Mouse (Mus musculus) midbrain, embryonic 10.5 days (tissue): ENCODE results near the gene Il18. TPM values are rescaled to one million over a fixed set of nuclear protein-coding genes. Genes with fewer than 3 reads are reported as not detected.

ENCODE experiments used
- DNase-seq: peaks from one replicate; pipeline ENCODE4 v3.0.0-alpha.2; 2017; ENCODE audit warnings: low spot score
- H3K27ac ChIP-seq: fragments of 300-500 bp; sonication (generic); replicated peaks from 2 replicates; pipeline ENCODE4 v1.5.1; 2016; ENCODE audit warnings: mild to moderate bottlenecking
- H3K27me3 ChIP-seq: fragments of 300-500 bp; sonication (generic); 2 replicates; pipeline ENCODE4 v1.6.1; 2016; ENCODE audit warnings: low read depth, mild to moderate bottlenecking; ENCODE audit not compliant: poor library complexity, severe bottlenecking
- H3K36me3 ChIP-seq: fragments of 300-500 bp; sonication (generic); 2 replicates; pipeline ENCODE4 v1.6.1; 2016; ENCODE audit warnings: mild to moderate bottlenecking, moderate library complexity
- H3K4me1 ChIP-seq: fragments of 300-500 bp; sonication (generic); 2 replicates; pipeline ENCODE4 v1.6.1; 2016
- H3K4me3 ChIP-seq: fragments of 300-500 bp; sonication (generic); 2 replicates; pipeline ENCODE4 v1.5.1; 2016; ENCODE audit warnings: mild to moderate bottlenecking, moderate library complexity
- H3K9me3 ChIP-seq: fragments of 300-500 bp; sonication (generic); replicated peaks from 2 replicates; pipeline ENCODE4 v1.6.1; 2016; ENCODE audit warnings: mild to moderate bottlenecking
- WGBS: fragments of 180-500 bp; shearing (Covaris S2); methylation state at CpG from one replicate; pipeline ENCODE4 v1.1.7; 2016; 5-methylcytosine and 5-hydroxymethylcytosine counted together
- polyA plus RNA-seq: library from polyadenylated mRNA; unstranded; fragments of >200 nt; fragmentation: Nextera tagmentation; extraction: Ambion mirVana; gene quantifications from 2 replicates; pipeline ENCODE4 v1.2.1, GENCODE M21; 2016

Gene Il18
- polyA plus RNA-seq, result 8.9 and 14.6 TPM in 2 replicates

DNA sequence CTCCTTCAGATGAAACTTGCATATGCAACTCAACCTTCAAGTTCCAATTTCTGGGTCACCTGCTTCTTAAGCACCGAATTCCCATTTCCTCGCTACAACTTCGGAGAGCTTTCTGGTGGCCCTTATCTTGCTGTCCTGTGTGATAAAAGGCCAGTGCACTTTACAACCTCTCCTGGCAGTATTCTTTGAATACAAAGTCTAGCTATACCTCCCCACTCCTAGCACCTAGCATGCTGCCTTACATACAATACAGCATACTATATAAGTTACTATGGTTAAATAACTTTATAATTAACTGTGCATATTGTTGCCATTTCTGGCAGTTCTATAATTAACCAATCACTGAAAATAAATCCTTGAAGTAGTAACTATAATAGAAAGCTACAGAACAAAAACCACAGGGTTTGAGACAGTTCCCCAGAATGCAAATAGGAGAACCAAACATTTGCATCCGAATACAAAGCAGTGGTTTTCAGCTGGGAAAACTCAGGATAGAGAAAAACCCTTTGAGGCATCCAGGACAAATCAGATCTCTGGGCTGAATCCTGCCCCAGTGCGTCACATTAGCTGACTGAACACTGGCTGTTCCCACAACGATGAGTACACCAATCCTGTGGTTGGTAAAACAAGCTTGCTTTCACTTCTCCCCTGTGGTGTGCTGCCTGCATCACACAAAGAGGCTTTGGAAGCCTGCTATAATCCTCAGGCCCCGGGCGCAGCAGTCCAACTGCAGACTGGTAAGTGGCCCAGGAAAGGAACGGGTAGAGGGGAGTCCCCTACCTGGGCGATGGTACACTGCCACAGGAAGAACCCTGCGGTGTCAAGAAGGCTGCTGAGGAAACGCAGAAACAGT, at the start of gene Il18:
TSS of gene Il18 (plus strand) at position 587 of the 853 bp plus-strand sequence.
- no peaks in the 10 kb centered on the region for H3K9me3 ChIP-seq
- H3K27me3 ChIP-seq, result no peaks in the 10 kb centered on the region
- peak; percentile 81 for DNase-seq
- peak within 1 kb of the TSS; percentile 46 for H3K4me3 ChIP-seq
- peaks cover 22% of the 10 kb centered on the region for H3K4me1 ChIP-seq
- no peaks in the 10 kb centered on the region for H3K36me3 ChIP-seq
- WGBS, result 24% methylated on average over 12 of the region's 12 CpGs
- H3K27ac ChIP-seq, result peak within 1 kb of the TSS; percentile 89

- Histone ChIP-seq H3K4me1 (peaks cover 12% of the 10 kb centered on the region), H3K9me3 (no peaks in the 10 kb centered on the region), H3K27ac (0 out of 2 replicates have a peak overlapping the region, but pooled peaks have one; percentile 28), H3K36me3 (no peaks in the 10 kb centered on the region), H3K27me3 (no peaks in the 10 kb centered on the region), H3K4me3 (no peak overlapping the region)
- 78% methylated on average over 6 of the region's 6 CpGs for WGBS
- DNase-seq, result no peak
Measured at GRCm38 (mm10) chr9:50505405-50505804, 49.2 kb upstream of the Il18 start.

DNA sequence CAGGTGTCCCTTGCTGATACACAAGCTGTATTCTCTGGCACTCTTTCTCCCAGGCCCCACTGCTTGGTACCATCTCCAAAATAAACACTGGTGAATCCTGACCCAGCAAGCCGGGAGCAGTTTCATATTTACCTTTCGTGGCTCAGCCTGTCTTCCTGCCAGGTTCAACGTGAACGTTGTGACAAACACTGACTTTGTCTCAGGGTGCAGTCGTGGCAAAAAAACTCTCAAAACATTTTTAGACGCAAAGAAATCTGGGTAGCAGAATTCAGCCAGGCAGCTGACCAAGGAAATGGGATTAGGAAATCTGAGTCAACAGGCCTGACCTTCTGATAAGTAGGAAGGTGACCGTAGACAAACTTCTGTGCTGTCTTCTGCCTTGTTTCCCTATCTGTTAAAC, 47.1 kb upstream of the Il18 start:
- 81% methylated on average over 7 of the region's 7 CpGs for WGBS
- DNase-seq, result no peak
- H3K27me3 ChIP-seq, result no peaks in the 10 kb centered on the region
- peaks cover 5% of the 10 kb centered on the region; the same call in 1 of the 2 replicates for H3K4me1 ChIP-seq
- H3K36me3 ChIP-seq, result no peaks in the 10 kb centered on the region
- H3K9me3 ChIP-seq, result no peaks in the 10 kb centered on the region
- no peak overlapping the region for H3K27ac ChIP-seq
- H3K4me3 ChIP-seq, result no peak overlapping the region

GRCm38 (mm10) chr9:50515462-50515861, 39.2 kb upstream of the Il18 start:
- no peaks in the 10 kb centered on the region for H3K36me3 ChIP-seq
- H3K9me3 ChIP-seq, result no peaks in the 10 kb centered on the region
- H3K4me1 ChIP-seq, result no peaks in the 10 kb centered on the region
- H3K27ac ChIP-seq, result no peak overlapping the region
- 94% methylated on average over 5 of the region's 5 CpGs for whole genome bisulfite sequencing
- DNase-seq, result no peak
- no peaks in the 10 kb centered on the region for H3K27me3 ChIP-seq
- H3K4me3 ChIP-seq, result no peak overlapping the region

DNA sequence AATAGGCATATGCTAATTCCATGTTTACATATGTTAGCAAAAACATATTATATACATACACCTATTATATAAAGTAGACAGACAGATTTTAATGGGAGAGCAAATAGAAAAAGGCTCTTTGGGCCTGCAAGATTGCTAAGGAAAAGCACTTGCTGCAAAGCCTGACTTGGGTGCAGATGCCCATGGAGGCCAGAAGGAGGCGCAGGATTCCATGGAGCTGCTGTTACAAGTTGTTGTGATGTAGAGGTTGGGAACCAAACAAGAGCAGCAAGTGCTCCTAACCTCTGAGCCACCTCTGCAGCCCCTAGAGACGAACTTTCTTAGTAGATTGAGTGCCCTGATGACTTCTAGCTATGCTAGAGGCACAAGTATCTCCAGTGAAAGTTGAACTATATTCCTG, 35.8 kb upstream of the Il18 start:
- DNase-seq, result peak; percentile 37
- Histone ChIP-seq H3K9me3 (no peaks in the 10 kb centered on the region), H3K27ac (no peak overlapping the region), H3K27me3 (no peaks in the 10 kb centered on the region), H3K4me3 (no peak overlapping the region), H3K4me1 (no peaks in the 10 kb centered on the region), H3K36me3 (peaks cover 4% of the 10 kb centered on the region; the same call in 1 of the 2 replicates)
- 6% methylated on average over 2 of the region's 2 CpGs for WGBS

DNA sequence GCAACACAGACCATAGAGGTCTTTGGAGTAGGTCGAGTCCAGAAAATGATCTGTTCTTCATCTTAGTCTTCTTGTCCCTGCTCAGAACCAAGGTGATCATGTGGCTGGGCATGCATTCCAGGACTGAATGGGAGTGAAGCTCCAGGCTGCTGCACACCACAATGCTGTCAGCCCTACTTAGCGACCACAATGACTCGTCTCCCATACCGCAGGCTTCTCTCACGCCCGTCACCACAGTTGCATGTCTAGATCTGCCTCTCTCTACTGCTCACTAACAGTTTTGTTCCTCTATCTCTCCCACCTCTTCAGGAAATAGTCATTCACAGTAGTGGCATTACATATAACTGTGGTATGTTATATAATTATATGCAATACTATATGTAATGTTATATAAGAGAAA, 33.9 kb upstream of the Il18 start:
- WGBS, result 90% methylated on average over 6 of the region's 6 CpGs
- Histone ChIP-seq H3K4me1 (no peaks in the 10 kb centered on the region), H3K9me3 (no peaks in the 10 kb centered on the region)

DNA sequence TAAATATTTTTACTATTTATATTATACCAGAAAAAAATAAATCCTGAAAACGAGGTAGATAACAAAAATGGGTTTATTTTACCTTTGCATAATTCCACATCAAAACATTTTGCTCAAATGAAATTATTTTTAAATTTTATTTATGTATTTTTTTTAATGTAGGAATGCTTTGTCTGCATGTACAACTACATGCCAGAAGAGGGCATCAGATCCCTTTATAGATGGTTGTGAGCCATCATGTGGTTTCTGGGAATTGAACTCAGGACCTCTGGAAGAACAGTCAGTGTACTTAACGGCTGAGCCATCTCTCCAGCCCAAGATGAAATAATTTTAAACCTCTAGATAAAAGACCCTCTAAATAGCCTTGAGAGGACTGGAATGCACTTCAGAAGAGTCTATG, 33.1 kb upstream of the Il18 start:
- Histone ChIP-seq H3K4me3 (no peak overlapping the region), H3K27ac (no peak overlapping the region), H3K36me3 (peaks cover 7% of the 10 kb centered on the region; the same call in 1 of the 2 replicates), H3K27me3 (no peaks in the 10 kb centered on the region), H3K9me3 (no peaks in the 10 kb centered on the region), H3K4me1 (no peaks in the 10 kb centered on the region)
- no peak for DNase-seq
- 64% methylated on average over 2 of the region's 2 CpGs for WGBS

More for the DNA sequence above, 33.9 kb upstream of the Il18 start:
- DNase-seq, result no peak
- H3K4me3 ChIP-seq, result no peak overlapping the region
- no peaks in the 10 kb centered on the region for H3K27me3 ChIP-seq
- H3K36me3 ChIP-seq, result peaks cover 7% of the 10 kb centered on the region; the same call in 1 of the 2 replicates
- H3K27ac ChIP-seq, result no peak overlapping the region

DNA sequence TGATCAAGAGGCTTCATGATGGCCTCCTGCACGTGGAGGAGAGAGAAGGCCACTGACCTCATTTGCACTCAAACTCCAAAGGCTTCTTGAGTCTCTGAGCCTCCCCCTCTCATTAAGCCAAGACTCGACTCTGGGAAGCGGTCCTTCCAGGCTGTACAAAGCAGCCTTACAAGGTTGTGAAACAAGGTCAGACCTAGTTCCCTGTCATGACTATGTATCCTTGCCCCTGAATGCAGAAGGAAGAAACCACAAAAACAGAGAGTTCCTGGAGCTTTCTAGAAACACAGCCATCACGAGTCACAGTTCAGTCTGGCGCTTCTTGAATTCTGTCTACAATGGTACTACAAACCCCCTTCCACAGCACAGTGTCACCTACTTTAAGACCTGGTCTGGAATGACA, 32.1 kb upstream of the Il18 start:
- H3K4me1 ChIP-seq, result peaks cover 6% of the 10 kb centered on the region
- DNase-seq, result no peak
- 84% methylated on average over 5 of the region's 5 CpGs for WGBS

GRCm38 (mm10) chr9:50524936-50525335, 29.7 kb upstream of the Il18 start:
- Histone ChIP-seq H3K27ac (no peak overlapping the region), H3K4me3 (no peak overlapping the region), H3K36me3 (peaks cover 7% of the 10 kb centered on the region; the same call in 1 of the 2 replicates), H3K4me1 (peaks cover 13% of the 10 kb centered on the region), H3K9me3 (no peaks in the 10 kb centered on the region), H3K27me3 (no peaks in the 10 kb centered on the region)
- no peak for DNase-seq
- WGBS, result 91% methylated on average over 5 of the region's 5 CpGs

More for the DNA sequence above, 32.1 kb upstream of the Il18 start:
- H3K36me3 ChIP-seq, result peaks cover 7% of the 10 kb centered on the region; the same call in 1 of the 2 replicates
- H3K4me3 ChIP-seq, result no peak overlapping the region
- H3K27ac ChIP-seq, result no peak overlapping the region
- no peaks in the 10 kb centered on the region for H3K9me3 ChIP-seq
- H3K27me3 ChIP-seq, result no peaks in the 10 kb centered on the region

- peaks cover 7% of the 10 kb centered on the region; the same call in 1 of the 2 replicates for H3K36me3 ChIP-seq
- H3K4me3 ChIP-seq, result no peak overlapping the region
- no peaks in the 10 kb centered on the region for H3K9me3 ChIP-seq
- H3K27me3 ChIP-seq, result no peaks in the 10 kb centered on the region
- no peak overlapping the region for H3K27ac ChIP-seq
- H3K4me1 ChIP-seq, result peaks cover 13% of the 10 kb centered on the region
- WGBS, result 74% methylated on average over 5 of the region's 5 CpGs
- DNase-seq, result no peak
Measured at GRCm38 (mm10) chr9:50525585-50525984, 29.0 kb upstream of the Il18 start.

GRCm38 (mm10) chr9:50527860-50528259, 26.8 kb upstream of the Il18 start:
- H3K27me3 ChIP-seq, result no peaks in the 10 kb centered on the region
- no peaks in the 10 kb centered on the region for H3K9me3 ChIP-seq
- H3K4me3 ChIP-seq, result peak overlapping the region; percentile 83
- peak overlapping the region; percentile 90 for H3K27ac ChIP-seq
- no peak for DNase-seq
- H3K36me3 ChIP-seq, result 0 out of 2 replicates have a peak, but pooled peaks cover 3% of the 10 kb centered on the region
- WGBS, result 52% methylated on average over 7 of the region's 7 CpGs
- peaks cover 13% of the 10 kb centered on the region for H3K4me1 ChIP-seq

DNA sequence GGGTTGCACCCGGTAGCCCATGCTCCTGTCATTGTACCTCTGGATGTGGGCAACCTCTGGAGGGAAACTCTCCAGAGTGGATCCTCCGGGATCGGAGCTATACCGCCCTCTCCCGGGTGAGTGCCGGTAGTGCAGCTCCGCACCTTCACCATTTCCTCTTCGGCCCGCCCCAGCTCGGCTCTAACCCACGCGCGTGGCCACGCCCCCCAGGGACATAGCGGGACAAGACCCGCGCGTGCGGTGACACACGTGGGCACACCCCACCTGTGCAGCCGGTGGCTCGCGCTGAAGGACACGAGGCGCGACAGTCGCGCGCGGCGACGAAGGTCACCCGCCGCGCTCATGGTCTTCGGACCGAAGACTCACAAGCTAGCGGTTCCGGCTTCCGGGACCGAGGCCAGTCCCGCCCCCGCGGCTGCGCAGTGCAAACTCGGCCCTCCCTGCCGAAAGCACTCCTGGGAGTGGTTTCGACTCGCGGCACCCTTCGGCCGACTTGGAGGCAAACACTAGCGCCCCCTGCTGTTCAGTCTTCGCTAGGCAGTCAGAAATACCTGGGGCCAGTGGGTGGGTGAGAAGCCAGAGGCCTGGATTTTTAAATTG, 26.2 kb upstream of the Il18 start, which contains the start of gene Pts:
TSS of gene Pts (minus strand) at position 432 of the 600 bp plus-strand sequence.
- Histone ChIP-seq H3K4me1 (peaks cover 13% of the 10 kb centered on the region), H3K27me3 (no peaks in the 10 kb centered on the region), H3K36me3 (0 out of 2 replicates have a peak, but pooled peaks cover 3% of the 10 kb centered on the region), H3K27ac (peak within 1 kb of the TSS; percentile 90), H3K9me3 (no peaks in the 10 kb centered on the region), H3K4me3 (peak within 1 kb of the TSS; percentile 83)
- DNase-seq, result peak; percentile 98
- WGBS, result under 1% methylated on average over 54 of the region's 54 CpGs

DNA sequence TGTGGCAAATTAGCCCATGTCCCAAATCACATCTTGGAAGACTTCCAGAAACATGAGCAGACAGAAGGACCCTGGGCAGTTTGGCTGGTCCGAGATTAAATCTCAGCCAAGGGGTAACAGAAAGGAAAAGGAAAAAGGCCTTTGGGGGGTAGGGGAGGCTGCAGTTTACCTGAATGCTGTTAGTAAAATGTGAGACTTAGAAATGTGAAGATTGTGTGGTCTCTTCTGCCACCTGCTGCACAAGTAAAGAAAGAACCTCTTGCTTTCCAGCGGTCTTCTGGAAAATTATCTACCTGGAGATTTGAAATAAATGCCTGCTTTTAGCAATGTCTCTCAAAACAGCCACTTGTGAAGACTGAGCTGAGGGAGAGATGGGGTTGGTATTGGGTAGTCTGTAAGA, 23.7 kb upstream of the Il18 start:
- 33% methylated on average over 2 of the region's 2 CpGs for WGBS
- peaks cover 13% of the 10 kb centered on the region for H3K4me1 ChIP-seq
- no peak overlapping the region for H3K27ac ChIP-seq
- no peaks in the 10 kb centered on the region for H3K36me3 ChIP-seq
- no peaks in the 10 kb centered on the region for H3K9me3 ChIP-seq
- no peaks in the 10 kb centered on the region for H3K27me3 ChIP-seq
- H3K4me3 ChIP-seq, result no peak overlapping the region
- DNase-seq, result no peak
